Mouse (Mus musculus) 416B (cell line): ENCODE measurements at regions not wholly inside any gene's neighbourhood (a gene's known extent, or its start where the extent isn't known, plus 50 kb on each side); places are given as distances from the start of the nearest gene placed in this dataset.

Experiments used
- DNase-seq: peaks from one replicate; pipeline ENCODE4 v3.0.0; 2011; ENCODE audit warnings: low read depth

GRCm38 (mm10) chr14:105630867-105631680, 265.5 kb downstream of the Spry2 start:
- DNase-seq, result no peak

- DNase-seq, result no peak
Measured at GRCm38 (mm10) chr14:105630444-105630843, 266.2 kb downstream of the Spry2 start.

- DNase-seq, result no peak
Measured at GRCm38 (mm10) chr14:105628673-105629072, 267.9 kb downstream of the Spry2 start.

GRCm38 (mm10) chr14:105624387-105624786, 272.2 kb downstream of the Spry2 start:
- DNase-seq, result no peak

GRCm38 (mm10) chr14:105622166-105622565, 274.5 kb downstream of the Spry2 start:
- no peak for DNase-seq

- no peak for DNase-seq
Measured at GRCm38 (mm10) chr14:105621124-105621523, 275.5 kb downstream of the Spry2 start.

DNA sequence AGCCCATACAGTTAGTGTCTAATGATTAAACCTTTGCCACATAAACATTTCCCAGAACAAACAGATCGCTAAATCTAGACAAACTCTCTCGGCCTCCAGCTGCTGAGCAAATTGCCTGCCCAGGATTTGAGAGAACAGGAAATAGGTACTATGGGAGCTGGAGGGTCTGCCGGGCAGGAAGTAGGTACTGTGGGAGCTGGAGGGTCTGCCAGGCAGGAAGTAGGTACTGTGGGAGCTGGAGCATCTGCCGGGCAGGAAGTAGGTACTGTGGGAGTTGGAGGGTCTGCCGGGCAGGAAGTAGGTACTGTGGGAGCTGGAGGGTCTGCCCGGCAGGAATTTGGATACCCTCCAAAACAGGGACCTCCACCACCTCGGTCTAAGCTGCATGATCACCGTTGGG, 277.2 kb downstream of the Spry2 start:
- no peak for DNase-seq

GRCm38 (mm10) chr14:105615766-105616165, 280.9 kb downstream of the Spry2 start:
- peak; percentile 75 for DNase-seq

DNA sequence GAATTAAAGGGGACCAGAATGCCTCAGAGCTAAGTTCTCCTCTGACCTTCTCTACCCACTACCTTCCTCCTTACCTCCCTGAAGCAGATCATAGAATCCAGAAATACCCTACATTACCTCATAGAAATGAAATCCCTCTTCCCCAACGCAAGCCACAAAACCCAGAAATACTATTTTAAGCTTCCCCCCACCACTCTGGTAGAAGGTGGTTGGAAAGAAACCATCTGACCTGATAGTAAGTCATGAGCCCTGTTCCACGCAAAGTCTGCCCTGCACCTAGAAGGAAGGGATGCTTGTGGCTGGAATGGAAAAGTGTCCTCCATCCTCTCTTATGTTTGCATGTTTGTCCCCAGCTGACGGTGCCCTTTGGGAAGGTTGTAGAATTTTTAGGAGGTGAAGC, 283.8 kb downstream of the Spry2 start:
- peak; percentile 21 for DNase-seq

DNA sequence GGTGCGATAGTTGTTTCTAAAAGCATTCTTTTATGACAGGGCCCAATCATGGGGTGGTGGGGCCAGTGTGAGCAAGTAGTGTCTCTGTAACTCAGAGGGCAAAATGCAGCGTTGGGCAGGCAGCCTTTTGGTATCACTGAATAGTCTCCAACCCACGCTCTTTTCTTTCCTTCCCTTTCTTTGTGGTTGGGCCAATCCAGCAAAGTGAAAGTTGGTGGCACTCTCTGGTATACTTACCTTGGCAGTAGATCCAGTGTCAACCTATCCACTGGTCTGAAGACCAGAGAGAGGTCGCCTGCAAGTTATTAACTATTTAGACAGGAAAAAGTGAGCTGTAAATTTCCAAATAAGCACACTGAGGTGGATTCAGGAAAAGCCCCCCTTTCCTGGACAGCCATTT, 287.8 kb downstream of the Spry2 start:
- peak; percentile 17 for DNase-seq

- no peak for DNase-seq
Measured at GRCm38 (mm10) chr14:105606551-105606950, 290.1 kb downstream of the Spry2 start.

DNA sequence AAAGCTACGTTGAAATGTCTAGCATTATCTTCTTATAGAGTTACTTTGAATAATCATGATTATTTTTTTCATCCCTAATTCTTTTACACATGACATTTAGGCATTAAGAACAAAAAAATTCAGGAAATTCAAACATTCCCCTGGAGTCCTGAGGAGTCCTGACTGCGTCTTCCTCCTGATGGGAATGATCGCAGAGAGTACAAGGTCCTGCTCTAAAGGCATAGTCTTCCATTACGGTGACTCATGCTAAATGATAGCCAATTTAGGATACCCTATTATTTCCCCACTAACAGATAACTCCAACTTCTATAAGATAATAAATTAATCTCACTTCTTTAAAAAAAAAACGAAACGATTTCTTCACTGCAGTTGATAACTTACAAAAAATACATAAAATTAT, 292.2 kb downstream of the Spry2 start:
- no peak for DNase-seq

DNA sequence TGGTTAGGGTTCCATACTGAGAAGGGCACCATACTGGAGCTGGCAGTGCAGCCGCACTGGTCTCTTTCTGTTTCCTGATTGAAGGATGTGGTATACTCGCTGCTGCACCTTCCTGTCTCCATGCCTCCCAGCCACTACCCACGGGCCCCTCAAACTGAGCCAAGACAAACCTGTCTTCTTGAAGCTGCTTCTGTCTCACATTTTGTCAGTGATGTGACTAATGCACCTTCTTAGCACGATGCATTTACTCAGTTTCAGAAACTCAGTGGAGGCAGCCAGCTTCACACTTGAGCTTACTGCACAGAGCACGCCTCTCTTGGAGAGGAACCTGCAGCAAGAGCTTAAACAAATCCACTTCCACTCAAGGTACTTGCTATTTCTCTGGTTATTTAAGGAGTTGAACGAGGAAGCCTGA, 293.6 kb downstream of the Spry2 start:
- peak; percentile 77 for DNase-seq

GRCm38 (mm10) chr14:105599550-105600453, 296.8 kb downstream of the Spry2 start:
- no peak for DNase-seq

- no peak for DNase-seq
Measured at GRCm38 (mm10) chr14:105589751-105590150, 306.9 kb downstream of the Spry2 start.

- no peak for DNase-seq
Measured at GRCm38 (mm10) chr14:105589261-105589660, 307.4 kb downstream of the Spry2 start.

DNA sequence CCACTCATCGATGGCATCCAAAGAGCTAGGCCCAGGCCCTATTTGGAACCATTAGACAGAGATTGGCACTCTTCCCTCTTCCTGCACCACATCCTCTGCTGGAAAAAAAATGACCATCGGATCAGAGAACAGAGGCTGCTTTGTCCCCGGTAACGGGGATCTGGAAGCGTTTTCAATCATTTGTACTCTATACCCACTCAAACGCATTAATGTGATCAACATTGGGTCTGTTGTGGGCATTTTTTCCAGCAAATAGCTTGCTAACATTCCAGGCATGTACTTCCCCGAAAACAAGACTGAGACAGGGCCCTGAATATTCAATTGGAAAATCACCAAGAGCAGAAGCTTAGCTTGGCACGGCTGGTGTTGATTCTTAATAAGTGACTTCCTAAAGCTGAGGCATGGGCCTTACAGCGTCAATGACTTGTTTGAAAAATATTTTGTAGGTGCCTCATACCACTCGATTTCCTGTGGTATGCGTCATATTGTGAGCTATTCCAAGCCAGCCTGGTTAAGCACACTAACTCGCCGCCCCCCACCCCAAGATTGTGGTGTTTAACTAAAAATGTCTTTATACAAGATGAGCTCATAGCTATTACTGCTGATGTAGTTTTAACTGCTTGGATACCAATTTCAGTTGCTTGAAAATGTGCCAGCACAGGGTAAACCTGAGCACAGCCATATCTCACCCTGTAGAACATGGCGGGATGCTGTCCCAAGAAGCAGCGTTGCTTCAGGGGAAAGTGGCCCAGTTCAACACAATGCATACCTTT, 308.0 kb downstream of the Spry2 start:
- no peak for DNase-seq

DNA sequence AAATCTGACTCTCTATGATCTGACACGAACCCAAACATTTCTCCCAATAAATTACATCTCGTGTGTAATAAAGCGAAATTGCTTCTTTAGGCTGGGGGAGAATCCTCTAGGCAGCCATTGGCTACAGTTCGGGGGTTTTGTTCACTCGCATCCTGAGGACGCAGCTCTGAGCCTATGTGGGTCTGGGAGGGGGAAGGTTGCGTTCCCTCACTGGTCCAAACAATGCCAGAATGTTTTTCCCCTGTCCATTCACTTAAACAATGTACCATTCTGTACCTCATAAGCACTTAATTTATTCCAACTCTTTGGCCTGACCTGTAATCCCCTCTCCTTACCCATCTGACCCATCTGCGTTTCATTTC, 308.6 kb downstream of the Spry2 start:
- no peak for DNase-seq

DNA sequence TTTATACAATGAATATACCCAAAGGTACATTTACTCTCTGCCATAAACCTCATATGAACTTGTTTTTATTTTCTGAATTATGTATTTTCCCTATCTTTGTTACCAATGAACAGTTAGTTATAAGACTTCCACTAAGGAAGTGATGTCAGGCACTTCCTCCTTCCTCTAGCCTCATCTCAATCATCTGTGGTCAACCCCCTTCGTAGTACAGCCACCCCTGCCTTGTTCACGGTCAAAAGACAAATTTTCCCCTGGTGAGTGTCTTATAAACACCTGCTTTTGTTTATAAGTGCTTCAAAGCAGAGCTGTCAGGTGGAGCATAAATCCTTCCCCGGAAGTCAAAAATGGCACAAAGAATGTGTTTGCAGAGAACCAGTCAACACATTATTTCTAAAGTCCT, 312.0 kb downstream of the Spry2 start:
- DNase-seq, result peak; percentile 22

- peak; percentile 11 for DNase-seq
Measured at GRCm38 (mm10) chr14:105583497-105583896, 313.1 kb downstream of the Spry2 start.

DNA sequence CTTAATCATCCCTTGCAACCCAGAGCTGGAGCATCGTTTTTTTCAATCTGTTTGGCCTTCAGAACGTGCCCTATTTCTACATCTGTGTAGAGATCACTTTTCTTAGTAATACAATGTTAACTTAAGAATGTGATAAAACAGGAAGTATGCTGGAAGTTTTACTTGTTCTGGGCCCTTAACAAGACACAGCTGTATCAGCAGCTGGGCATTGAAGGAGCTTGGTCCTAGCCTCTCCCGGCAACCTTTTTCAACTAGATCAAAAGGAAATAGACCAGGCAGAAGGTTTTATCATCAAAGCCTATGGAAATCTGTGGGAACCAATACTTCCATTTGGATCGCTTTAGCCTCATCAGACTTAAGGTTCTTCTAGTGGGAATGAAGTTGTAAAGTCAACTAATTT, 317.9 kb downstream of the Ndfip2 start:
- DNase-seq, result no peak
